Mouse (Mus musculus) myocyte (in vitro differentiated cells): ENCODE data around the gene Prkn.

Experiments used
- E2F4 ChIP-seq: IDR thresholded peaks from one replicate; pipeline ENCODE4 v1.6.1; 2011; ENCODE audit warnings: mild to moderate bottlenecking, control low read depth, moderate library complexity; ENCODE audit not compliant: insufficient read depth
- MAX ChIP-seq: IDR thresholded peaks from one replicate; pipeline ENCODE4 v1.6.1; 2011; ENCODE audit warnings: low read depth, mild to moderate bottlenecking, control low read depth
- MYOG ChIP-seq, 3 experiments: IDR thresholded peaks; one replicate each; pipeline ENCODE4 v1.6.1; 2011; ENCODE audit warnings: control low read depth in 2 of 3, low read depth in 2 of 3, mild to moderate bottlenecking in 2 of 3; ENCODE audit not compliant: insufficient read length in 2 of 3, control insufficient read depth in 1 of 3, insufficient read depth in 1 of 3
- POLR2A ChIP-seq: IDR thresholded peaks from one replicate; pipeline ENCODE4 v1.6.1; 2011; ENCODE audit warnings: low read depth, mild to moderate bottlenecking, control low read depth, moderate library complexity; ENCODE audit not compliant: insufficient read length
- POLR2AphosphoS2 ChIP-seq: IDR thresholded peaks from one replicate; pipeline ENCODE4 v1.6.1; 2011; ENCODE audit warnings: low read depth, control low read depth; ENCODE audit not compliant: insufficient read length
- TCF12 ChIP-seq: IDR thresholded peaks from one replicate; pipeline ENCODE4 v1.6.1; 2011; ENCODE audit warnings: mild to moderate bottlenecking, control low read depth; ENCODE audit not compliant: poor library complexity, insufficient read depth, severe bottlenecking
- TCF3 ChIP-seq: IDR thresholded peaks from one replicate; pipeline ENCODE4 v1.6.1; 2011; ENCODE audit warnings: low read depth, control low read depth; ENCODE audit not compliant: insufficient read length
- USF1 ChIP-seq: IDR thresholded peaks from one replicate; pipeline ENCODE4 v1.6.1; 2011; ENCODE audit warnings: low read depth, mild to moderate bottlenecking, control low read depth, moderate library complexity

DNA sequence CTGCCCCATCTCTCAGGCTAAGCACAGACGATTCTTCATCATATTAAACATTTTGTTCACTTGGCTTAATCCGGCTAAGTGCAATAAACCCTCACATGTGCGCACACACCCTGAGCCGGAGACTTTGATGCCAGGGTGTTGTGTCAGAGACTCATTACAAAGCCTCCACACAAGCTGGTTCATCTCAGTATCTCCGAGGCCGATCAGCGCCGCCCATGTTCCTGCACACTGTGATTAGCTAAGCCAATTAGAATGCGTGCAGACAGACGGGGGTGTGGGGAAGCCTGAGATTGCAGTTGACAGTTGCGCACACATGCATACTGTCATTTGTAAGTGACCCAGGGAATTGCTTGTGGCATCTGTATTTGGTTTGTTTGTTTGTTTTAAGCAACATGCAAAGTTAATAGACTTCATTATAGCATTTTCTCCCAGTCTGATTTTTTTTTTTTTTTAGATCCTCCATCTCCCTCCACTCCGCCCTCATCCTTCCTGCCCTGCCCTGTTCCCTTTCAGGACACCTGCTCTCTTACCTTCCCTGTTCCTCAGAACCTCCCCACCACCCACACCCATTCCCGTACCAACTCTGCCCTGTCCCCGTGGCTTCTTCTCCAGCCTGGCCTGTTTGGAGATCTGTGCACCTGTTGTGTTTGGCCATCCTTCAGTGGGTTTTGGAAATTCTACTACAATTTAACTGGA, 1202.5 kb downstream of the Prkn start:
- no peak for TF ChIP-seq TCF12
- peak in 1 of 3 experiments; percentile 24 for TF ChIP-seq MYOG (IDR thresholded peaks at IDR 0.05; ENCODE audit: control insufficient read depth in 1 of 3, insufficient read depth in 1 of 3, insufficient read length in 2 of 3, low read depth in 2 of 3)
- no peak for TF ChIP-seq POLR2A
- no peak for TF ChIP-seq MAX
- no peak for TF ChIP-seq USF1
- TF ChIP-seq POLR2AphosphoS2, result no peak
- no peak for TF ChIP-seq TCF3
- no peak for TF ChIP-seq E2F4
